Mouse (Mus musculus): ENCODE results near the gene Dbh. TPM values are rescaled to one million over a fixed set of nuclear protein-coding genes. Genes with fewer than 3 reads are reported as not detected.
A peak's percentile ranks its signal among the peaks of the same experiment; 100 is the strongest.

The Dbh gene
- polyA plus RNA-seq, 1 experiment = not detected

DNA sequence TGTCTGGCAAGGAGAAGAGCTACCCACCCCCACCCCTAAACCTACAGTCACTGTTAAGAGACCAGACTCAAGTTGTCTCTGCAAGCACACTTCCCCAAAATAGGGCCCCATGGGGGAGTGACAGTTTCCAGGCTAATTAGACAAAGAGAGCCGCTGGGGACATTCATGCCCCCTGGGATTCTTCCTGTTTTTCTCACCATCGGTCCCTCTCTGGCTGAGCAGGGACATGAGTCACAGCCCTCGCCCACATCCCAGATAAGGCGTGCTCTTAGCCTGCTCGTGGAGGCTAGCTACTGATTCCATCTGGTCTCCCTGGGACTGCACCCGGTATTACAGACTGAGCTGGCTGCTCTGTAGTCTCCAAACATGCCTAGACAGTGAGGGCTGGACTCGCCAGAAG is 67.3 kb downstream of the Dbh start:
- Histone ChIP-seq H3K4me3 (ENCODE audit: insufficient read depth, low read length) (no peak overlapping the region), H3K27ac (ENCODE audit: insufficient read depth, low read length) (peak overlapping the region; percentile 52), H3K4me1 (ENCODE audit: control insufficient read depth, insufficient read depth, low read length) (peaks cover 7% of the 10 kb centered on the region; the same call in 1 of the 2 replicates)
- TF ChIP-seq POLR2A (IDR thresholded peaks at IDR 0.05; ENCODE audit: low read depth, low read length) (no peak), CTCF (IDR thresholded peaks at IDR 0.05; ENCODE audit: borderline replicate concordance, insufficient read depth, low read length) (no peak)

Other genes with a start within 250 kb of the Dbh start
- gene Surf2, start 248.9 kb upstream of the Dbh start, polyA plus RNA-seq (2011; ENCODE audit: insufficient read length, low read depth, missing spikeins) = 29.3 and 33.6 TPM in 2 replicates
- 38.8 and 47.8 TPM in 2 replicates for gene Surf1, start 248.7 kb upstream of the Dbh start, polyA plus RNA-seq (2011; ENCODE audit: insufficient read length, low read depth, missing spikeins)
- 325 and 358 TPM in 2 replicates for gene Surf4, start 231.3 kb upstream of the Dbh start, polyA plus RNA-seq (2011; ENCODE audit: insufficient read length, low read depth, missing spikeins)
- gene Stkld1, start 231.2 kb upstream of the Dbh start, polyA plus RNA-seq (2011; ENCODE audit: insufficient read length, low read depth, missing spikeins) = not detected in 2 replicates
- gene Rexo4, start 200.8 kb upstream of the Dbh start, polyA plus RNA-seq (2011; ENCODE audit: insufficient read length, low read depth, missing spikeins) = 44.3 and 48.8 TPM in 2 replicates
- not detected in 2 replicates for gene Adamts13, start 191.8 kb upstream of the Dbh start, polyA plus RNA-seq (2011; ENCODE audit: insufficient read length, low read depth, missing spikeins)
- 34.8 and 35.5 TPM in 2 replicates for gene Cacfd1, start 155.3 kb upstream of the Dbh start, polyA plus RNA-seq (2011; ENCODE audit: insufficient read length, low read depth, missing spikeins)
- 2.4 and 6.0 TPM in 2 replicates for gene Slc2a6, start 137.2 kb upstream of the Dbh start, polyA plus RNA-seq (2011; ENCODE audit: insufficient read length, low read depth, missing spikeins)
- gene Mymk, start 93.1 kb upstream of the Dbh start, polyA plus RNA-seq (2011; ENCODE audit: insufficient read length, low read depth, missing spikeins) = not detected in 2 replicates
- 0.17 and 0.95 TPM in 2 replicates for gene Adamtsl2, start 85.9 kb upstream of the Dbh start, polyA plus RNA-seq (2011; ENCODE audit: insufficient read length, low read depth, missing spikeins)
- not detected in 2 replicates for gene Fam163b, start 22.7 kb upstream of the Dbh start, polyA plus RNA-seq (2011; ENCODE audit: insufficient read length, low read depth, missing spikeins)
- gene Sardh, start 83.1 kb downstream of the Dbh start, polyA plus RNA-seq (2011; ENCODE audit: insufficient read length, low read depth, missing spikeins) = 17.5 and 18.0 TPM in 2 replicates